Mouse (Mus musculus) right cerebral cortex, adult 18-20 months (tissue): ENCODE measurements around the gene Gm20388.
A peak's percentile ranks its signal among the peaks of the same experiment; 100 is the strongest.

Experiments
- DNase-seq: peaks from one replicate; pipeline ENCODE4 v3.0.0; 2022; ENCODE audit warnings: mixed read lengths

The Gm20388 gene

DNA sequence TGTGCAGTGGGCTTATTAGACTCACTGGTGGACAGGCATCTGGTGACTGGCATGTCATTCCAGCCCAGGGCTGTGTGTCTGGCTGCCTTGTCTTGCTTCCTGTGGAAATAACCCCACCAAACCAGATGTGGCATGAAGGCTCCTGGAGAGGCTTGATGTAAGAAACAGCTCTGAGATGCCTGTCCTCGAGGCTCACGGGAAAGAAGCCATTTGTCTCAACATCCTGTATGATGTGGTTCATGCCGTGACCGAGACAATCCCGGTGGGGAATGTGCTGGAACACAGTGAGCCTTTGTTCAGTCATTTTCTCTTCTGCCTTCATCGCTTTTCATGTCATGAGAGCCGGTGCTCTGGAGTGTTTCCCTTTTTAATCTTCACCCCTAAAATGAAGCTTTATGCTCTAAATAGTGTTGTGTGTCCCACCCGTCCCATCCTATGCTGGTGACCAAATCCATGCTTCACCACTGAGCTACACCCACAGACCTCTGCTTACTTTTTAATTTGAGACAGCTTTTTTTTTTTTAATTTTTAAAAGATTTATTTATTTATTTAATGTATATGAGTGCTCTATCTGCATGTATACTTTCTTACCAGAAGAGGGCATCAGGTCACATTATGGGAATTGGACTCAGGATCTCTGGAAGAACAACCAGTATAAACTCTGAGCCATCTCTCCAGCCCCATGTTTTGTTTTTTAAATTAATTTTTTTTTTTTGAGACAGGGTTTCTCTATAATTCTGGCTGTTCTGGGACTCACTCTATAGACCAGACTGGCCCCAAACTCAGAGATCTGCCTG, 2054.3 kb downstream of the Gm20388 start:
- DNase-seq, result no peak

DNA sequence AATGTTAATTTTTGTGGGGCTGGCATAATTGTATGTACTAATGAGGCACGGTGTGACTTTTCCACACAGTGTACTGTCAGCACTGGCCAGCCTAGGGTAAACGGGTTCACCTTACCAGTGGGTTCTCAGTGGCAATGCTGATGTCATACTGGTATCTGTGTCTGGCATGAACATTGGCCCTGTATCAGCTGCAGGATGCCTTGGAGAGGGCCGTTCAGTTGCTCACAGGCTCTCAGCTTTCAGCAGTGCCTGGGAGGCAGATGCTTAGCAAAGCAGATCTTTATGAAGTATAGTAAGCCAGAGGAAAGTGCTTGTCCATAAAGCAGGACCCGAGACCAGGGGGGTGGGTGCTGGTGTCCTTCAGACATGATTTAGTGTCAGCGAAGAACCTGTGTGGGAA, 2055.5 kb downstream of the Gm20388 start:
- DNase-seq, result no peak

DNA sequence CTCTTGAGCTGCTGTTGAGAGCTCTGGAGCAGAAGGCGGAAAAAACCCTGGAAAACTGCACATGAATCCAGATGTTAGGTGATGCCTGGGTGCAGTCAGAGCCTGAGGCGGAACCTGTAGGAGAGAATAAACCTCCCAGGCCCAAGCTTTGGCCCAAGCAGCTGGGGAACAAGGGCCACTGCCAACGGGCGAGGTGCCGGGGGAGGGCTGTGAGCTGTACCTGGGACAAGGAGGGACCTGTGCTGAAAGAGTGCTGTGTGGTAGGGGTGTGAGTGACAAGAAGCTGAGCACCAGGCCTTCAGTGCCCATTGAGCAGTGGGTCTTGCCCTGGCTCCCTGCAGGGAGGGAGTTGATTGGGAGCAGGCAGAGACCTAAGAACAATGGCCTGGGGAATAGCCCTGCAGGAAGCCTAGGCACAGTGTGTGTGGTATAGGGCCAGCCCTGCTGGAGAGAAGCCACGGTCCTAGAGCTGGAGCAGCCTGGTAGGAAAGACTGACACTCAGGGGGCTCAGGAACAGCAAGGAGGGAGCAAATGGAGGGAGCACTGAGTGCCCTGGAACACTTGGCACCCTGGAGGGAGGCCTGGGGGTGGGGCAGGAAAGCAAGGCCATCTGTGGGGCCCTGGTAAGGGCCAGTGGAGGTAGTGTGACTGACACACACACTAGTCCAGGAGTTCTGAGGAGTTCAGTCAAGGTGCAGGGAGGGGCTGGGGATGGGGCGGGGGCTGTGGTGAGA, 2056.2 kb downstream of the Gm20388 start:
- no peak for DNase-seq

DNA sequence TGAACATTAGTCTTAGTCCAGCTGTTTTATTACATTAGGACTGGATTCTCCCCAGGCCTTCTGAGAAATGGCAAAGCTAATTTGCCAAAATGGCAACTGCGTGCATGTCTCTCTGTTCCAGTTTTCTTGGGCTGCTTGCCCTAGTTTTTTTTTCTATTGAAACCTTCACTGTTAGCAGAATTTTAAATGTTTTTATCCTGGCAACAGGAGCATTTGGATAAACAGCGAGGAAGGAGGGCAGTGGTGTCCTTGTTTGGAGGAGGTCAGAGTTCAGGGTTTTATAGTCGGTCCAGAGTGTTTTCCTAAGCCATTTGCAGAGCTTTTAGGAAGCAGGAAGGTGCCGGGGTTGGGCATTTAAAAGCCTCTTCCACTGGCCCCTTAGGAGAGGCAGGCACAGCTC, 2057.3 kb downstream of the Gm20388 start:
- no peak for DNase-seq

DNA sequence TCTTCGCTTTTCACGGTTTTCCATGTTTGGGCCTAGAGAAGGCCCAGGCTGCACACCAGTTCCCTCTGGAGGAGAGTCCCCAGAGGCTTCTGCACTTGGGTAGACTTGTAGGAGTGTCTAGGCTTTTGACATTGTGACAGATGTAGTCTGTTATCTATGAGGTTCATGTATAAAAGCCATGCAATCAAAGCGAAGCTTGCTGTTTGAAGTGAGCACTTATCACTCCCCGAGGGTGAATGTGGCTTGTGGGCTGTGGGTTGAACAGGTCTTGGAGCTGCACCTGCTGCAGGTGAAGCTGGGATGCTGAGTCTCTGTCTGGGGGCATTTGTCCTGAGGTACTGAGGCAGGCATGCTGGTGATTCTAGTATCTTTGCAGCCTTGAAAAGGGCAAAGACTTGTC, 2057.9 kb downstream of the Gm20388 start:
- DNase-seq, result no peak

DNA sequence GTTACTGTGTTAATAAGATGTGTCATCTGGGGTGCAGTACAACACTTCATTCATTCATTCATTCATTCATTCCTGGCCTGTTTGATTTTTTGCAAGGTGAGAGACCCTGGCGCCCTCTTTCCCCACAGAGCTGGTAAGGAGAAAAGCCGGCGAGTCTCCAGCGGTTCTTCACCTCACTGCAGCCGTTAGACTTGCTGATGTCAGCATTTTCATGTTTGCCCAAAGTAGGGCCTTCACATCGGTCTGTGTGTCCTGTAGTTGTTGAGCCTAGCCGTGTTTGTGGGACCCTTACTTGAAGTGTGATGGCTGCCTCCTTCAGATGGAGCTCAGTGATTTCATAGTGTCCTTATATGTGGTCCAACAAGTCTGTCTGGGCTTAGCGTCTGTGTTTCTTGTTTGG, 2059.6 kb downstream of the Gm20388 start:
- no peak for DNase-seq

DNA sequence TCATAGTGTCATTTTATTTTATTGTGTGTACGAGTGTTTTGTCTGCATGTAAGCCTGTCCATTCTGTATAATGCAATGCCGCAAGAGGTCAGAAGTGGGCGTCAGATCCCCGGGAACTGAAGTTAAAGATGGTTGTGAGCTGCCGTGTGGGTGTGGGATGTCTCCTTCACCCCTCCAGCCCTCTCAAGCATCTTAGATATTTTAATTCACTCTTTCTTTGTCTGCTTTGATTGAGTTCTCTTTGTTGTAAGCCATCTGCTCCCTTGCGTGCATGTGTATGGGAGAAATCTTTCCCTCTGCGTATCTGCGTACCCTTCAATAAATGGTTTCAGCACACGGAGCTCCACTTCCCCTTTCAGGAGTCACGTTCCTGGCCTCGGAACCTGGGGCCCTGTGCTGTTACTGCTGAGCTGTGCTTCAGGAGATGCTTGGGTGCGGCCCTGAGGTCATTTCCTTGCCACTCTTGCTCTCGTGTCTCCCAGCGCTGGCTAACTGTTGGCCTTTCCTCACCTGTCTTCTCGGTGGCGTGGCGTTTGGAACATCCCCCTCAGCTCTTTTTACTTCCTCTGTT, 2060.9 kb downstream of the Gm20388 start:
- no peak for DNase-seq

DNA sequence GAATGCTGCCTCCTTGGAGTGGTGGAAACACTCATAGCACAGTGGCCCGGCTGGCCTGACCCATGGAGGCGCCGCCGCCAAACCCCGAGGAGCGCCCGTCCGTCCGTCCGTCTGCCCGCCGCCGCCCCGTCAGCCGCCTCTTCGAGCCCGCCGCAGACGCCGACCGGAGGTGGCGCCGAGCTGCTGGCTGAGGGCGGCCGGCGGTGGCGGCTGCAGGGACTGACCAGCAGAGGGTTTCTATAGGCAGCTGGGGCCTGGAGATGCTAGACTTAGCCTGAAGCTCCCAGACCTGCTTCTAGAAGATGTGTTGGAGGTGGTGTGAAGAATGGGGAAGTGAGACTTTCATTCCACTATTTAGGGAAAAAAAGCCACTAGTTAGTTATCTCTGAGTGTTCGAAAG, 2063.3 kb downstream of the Gm20388 start:
- no peak for DNase-seq

DNA sequence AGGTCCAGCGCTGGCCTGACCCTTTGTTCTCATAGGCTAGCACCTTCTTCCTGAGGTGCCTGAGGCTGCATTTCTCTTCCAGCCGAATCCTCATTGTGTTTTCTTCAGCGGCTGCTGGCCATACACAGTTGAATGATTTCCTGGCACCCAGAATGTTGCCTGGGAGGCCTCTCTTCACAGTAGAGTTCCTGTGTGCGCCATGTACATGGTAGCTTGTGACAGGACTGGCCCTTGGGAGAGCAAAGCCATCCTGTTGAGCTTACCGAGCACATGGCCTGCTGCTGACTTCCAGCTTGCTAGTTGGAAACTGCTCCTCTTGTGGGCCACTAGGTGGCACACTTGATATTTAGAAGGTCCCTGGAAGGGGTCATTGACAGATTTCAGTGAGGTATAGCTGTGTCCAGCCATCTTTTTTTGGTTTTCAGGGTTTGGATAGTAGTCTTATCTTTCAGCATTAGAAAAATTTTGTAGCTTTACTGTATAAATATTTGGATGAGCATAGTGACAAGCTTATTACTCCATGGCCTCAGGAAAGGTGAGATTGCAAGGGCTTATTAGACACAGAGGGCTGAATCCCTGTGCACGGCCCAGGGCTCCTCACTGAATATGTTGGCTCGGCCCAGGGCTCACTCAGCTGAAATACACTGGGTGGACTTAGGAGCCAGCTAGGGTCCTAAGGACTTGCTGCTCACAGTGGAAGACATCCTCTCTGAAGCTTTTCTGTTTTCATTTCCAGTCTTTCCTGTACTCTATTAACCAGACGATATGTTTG, 2067.4 kb downstream of the Gm20388 start:
- DNase-seq, result peak; percentile 37

DNA sequence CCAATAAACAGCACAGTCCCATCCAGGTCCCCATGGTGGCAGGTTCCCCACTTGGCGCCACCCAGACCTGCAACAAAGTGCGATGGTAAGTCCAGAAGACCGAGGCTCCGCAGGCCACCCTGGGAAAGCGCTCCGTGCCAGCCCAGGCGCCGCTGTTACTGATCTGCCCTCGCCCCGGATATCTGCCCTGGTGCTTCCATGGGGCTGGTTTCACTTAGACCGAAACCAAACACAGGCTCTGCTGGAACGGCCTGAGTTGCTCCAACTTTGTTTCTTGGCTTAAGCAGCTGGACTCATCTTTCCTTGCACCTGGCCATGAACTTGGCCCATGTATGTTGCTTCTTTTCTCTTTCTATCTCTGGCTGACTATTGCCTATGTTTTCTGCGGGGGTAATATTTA, 2068.0 kb downstream of the Gm20388 start:
- no peak for DNase-seq

DNA sequence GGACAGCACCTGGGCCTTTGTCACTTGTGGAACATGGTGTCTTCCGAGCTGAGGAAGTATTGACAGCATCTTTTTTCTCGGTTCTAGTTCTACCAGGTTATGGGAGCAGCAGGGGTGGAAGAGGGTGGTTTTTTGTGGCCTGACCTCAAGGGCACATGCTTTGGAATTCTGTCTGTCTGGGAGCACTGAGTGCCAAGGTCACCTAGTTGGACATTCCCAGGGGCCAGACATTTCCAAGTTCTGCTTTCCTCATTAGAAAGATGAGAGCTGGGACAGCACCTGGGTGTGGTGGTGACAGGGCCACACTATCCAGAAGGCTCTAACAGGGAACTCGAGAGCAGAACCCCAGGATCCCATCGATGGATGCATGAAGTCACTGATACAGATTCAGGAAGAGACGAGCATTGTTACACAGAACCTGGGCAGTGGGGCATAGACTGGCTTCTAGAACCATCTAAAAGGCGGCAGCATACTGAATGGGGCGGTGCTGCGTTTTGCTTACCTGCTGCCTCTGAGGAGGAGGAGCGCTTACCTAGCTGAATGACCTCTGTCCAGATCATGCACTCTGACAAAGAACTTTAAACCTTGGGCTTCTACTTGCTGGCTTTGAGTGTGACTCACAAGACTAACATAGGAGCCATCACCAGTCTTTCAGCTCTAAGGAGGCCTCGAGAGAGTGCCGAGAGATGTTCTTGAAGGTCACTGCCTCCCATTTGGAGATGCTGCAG, 2070.3 kb downstream of the Gm20388 start:
- no peak for DNase-seq

DNA sequence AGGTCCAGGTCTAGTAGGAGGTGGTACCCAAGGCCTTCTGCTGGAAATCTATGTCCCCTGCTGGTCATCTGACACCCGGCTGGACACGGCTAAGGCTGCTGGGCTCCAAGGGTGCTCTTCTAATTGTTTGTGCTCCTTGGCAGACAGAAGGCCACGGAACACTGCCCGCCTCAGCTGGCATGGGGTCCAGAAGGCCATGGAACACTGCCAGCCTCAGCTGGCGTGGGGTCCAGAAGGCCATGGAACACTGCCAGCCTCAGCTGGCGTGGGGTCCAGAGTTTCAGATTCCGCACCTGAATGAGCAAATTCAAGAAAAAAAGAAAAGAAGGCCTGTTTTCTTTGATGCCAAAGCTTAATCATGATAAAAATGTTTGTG, 2070.9 kb downstream of the Gm20388 start:
- no peak for DNase-seq

DNA sequence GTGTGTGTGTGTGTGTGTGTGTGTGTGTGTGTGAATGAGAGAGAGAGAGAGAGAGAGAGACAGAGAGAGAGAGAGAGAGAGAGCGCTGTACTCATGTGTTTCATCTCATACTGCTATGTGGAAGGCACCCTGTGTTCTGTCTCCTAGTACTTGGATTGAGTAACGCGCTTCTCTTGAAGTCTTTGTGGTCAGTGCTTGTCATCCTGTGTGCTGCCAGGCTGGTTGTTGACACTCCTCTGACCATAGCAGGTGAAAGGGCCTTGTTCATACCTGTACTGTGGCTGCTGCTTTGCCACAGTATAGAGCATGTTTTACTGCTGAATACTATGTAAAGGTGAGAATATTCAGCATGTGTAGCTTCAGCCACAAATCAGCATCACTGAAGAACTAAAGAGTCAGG, 2075.0 kb downstream of the Gm20388 start:
- no peak for DNase-seq

DNA sequence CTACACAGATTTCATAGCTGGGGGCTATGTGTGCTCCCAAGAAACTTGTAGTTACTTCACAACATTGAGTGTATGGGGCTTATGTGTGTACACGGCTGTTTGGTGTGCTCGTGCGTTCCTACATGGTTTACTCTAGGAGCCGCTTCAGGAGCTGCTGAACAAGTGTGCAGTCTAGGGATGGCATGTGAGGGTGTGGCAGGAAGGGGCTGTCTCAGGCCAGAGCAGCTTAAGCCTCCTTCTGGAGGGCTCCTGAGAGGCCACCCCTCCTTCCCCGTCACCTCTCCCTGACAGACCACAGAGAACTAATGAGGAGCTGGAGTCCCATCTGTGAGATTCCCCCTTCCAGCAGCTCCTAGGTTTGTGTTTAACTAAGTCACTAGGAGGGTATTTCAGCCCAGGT, 2077.3 kb downstream of the Gm20388 start:
- DNase-seq, result no peak

DNA sequence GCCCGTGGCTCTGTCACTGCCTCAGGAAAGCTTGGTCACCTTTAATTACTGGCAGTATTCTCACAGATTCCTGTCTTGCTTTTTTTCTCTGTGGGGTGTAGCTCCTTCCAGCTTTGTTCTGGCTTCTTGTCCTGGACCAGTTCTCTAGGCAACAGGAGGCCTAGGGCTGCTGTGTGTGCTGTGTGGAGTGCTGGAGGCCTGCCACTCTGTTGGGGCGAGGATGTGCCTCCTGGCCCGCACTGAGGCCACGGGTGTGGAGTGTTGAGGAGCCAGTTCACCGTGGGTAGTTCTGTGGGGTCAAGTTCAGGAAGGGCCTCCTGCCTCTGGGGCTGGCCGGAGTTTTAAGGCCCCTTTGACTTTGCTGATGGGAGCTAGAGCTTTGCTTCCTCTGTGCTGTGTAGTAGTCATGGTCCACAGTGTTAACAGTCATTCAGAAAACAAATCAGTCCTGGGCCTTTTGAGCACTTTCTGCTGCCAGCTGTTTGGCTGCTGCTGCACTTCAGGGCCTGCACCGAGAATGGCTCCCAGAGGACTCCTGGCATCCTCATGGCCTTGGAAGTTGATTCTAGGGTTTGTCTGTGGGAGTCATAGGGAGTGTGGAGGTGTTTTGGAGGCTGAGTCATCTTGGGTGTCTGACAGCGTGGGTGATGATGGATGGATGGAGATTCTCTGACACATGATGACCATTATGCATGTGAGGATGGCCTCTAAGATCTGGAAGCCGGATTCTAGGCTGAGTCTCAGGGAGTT, 2080.0 kb downstream of the Gm20388 start:
- no peak for DNase-seq

DNA sequence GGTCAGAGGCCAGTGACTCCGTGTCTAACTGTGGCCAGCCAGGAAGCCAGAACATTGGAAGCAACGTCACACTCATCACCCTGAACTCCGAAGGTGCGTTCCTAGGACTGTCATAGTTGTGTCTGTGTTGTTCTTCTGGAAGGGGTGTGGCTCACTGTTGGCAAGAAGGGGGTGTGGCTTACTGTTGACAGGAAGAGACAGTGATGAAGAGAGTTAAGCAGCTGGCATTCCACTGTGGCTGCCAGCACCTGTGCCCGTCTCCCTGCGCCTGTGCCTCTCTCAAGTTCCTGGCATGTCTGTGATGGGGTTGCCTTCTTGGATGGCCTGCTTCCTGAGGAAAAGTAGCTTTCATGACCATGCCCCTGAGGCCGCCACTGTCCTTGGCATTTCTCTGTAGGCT, 2081.0 kb downstream of the Gm20388 start:
- no peak for DNase-seq

DNA sequence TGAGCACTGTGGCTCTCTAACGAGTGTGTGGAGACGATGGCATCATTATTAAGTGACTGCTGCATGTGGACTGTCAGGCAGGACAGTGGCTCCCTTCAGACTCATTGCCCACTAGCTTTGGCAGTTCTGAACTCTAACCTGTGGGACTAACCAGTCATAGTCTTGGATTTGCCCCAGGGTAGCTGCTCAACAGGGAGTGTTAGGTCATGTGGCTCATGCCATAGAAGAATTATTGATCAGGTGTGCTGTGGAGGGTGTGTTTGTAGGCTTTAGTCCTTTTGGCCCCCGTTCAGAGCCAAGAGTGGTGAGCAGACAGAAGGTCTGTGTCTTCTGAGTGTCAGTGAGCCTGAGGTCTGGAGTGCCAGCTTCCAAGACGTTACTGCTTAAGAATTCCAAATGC, 2082.3 kb downstream of the Gm20388 start:
- DNase-seq, result no peak

DNA sequence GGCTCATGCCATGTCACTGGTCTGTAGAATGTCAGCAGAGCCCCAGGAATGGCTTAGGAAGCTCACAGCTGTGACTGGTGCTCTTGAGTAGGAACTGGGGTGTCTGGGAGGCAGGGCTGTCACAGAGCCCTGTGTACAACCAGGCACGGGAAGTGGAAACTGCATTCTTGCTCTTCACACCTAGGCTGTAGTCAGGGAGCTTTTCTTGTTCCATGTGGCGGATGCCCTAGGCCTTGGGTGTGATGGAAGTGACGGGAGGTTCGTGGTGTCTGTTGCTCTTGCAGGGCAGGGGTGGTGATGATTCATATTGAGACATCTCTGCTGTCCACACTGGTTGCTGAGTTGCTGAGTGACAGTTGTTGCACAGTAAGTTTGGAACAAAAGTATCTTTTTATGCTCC, 2084.5 kb downstream of the Gm20388 start:
- DNase-seq, result no peak

DNA sequence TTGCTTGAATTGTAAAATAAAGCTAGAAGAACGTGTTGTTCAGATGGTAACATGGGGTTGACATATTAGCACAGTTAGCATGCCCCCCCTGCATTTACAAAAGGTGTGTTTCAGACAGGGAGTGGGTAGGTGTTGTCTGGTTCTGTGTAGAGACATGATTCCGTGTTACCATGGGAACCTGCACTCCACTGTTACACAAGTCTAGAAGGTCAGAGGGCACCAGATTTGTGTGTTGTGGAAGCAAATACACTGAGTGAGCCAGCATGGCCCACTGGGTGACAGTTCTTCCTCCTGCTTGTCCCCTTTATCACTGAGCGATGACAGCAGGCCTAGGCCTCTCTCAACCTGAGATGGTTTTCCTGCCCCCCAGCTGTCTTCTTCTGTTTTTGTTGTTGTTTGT, 2085.3 kb downstream of the Gm20388 start:
- DNase-seq, result no peak

DNA sequence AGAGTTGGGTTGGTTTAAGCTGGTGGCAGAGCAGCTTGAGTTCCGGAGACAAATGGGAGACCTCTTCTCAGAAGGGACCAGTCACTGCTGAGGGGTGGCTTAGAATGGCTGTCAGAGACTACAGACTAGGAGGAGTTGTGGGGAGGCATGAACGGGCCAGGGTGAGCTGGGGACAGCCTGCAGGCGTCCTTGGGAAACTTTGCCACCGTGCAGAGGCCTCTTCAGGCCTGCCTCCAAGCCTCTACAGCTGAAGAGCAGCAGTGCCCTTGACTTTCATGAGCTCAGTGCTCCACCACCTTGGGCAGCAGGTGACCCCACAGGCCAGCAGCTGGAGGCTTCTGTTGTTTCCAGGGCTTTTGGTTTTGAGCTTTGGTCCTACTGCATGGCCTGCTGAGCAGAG, 2088.0 kb downstream of the Gm20388 start:
- DNase-seq, result no peak

DNA sequence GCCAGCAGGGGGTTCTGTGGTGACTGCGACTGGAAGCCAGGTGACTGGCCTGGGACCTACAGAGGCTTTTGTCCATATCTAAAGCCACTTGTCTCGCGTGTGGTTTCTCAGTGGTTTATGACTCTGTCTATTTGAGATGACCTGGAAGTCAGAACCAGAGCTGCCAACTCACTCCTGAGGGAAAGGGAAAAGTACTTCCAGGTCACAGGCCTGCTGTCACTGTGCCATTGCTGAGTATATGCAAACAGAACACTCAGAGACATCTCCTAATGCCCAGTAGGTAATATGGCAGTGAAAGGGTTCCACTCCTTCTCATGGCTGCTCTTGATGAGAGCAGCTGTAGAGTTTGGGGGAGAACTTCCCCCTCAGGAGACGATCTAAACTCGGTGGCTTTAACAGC, 2088.6 kb downstream of the Gm20388 start:
- no peak for DNase-seq
